Mouse (Mus musculus): Measurements from ENCODE around the gene Rtbdn. TPM values are rescaled to one million over a fixed set of nuclear protein-coding genes. Genes with fewer than 3 reads are reported as not detected.
A peak's percentile ranks its signal among the peaks of the same experiment; 100 is the strongest.
"Not testable (repeated sequence)": the region's sequence is repeated elsewhere in the genome, so short reads cannot be mapped to it uniquely, and the experiment has no call there.

The Rtbdn gene
- polyA plus RNA-seq, 1 experiment from 2014 or later: 0.15 TPM

GRCm38 (mm10) chr8:84907979-84908378, 38.8 kb upstream of the Rtbdn start:
- not testable (repeated sequence) for H3K27ac ChIP-seq (ENCODE audit: low read depth, low read length); H3K9me3 ChIP-seq (ENCODE audit: control insufficient read depth, low read length); DNase-seq (ENCODE audit: low spot score, missing footprints); H3K36me3 ChIP-seq (ENCODE audit: control insufficient read depth, insufficient read depth, low read length); H3K9ac ChIP-seq (ENCODE audit: low read length)
- Histone ChIP-seq H3K4me1 (ENCODE audit: control insufficient read depth, insufficient read depth, low read length) (peaks cover 14% of the 10 kb centered on the region), H3K4me3 (ENCODE audit: low read depth, low read length) (peak overlapping the region; percentile 40), H3K4me2 (peak overlapping the region; percentile 84), H3K27me3 (ENCODE audit: control insufficient read depth, insufficient read depth, low read length) (peaks cover 29% of the 10 kb centered on the region)
- WGBS: 28% methylated on average over 7 of the region's 7 CpGs
- peak; percentile 8; the same call in 1 of the 2 replicates for ATAC-seq (ENCODE audit: low FRiP score)

- H3K9ac ChIP-seq (ENCODE audit: low read length): peak within 1 kb of the TSS; percentile 67
- H3K4me1 ChIP-seq (ENCODE audit: control insufficient read depth, insufficient read depth, low read length): peaks cover 13% of the 10 kb centered on the region
- WGBS: under 1% methylated on average over 44 of the region's 45 CpGs
- peak within 1 kb of the TSS; percentile 40 for H3K4me3 ChIP-seq (ENCODE audit: low read depth, low read length)
- no peaks in the 10 kb centered on the region for H3K36me3 ChIP-seq (ENCODE audit: control insufficient read depth, insufficient read depth, low read length)
- H3K27ac ChIP-seq (ENCODE audit: low read depth, low read length): no peak within 1 kb of the TSS
- ATAC-seq (ENCODE audit: low FRiP score) (peak; percentile 93), DNase-seq (ENCODE audit: low spot score, missing footprints) (peak; percentile 98)
- H3K4me2 ChIP-seq: peak within 1 kb of the TSS; percentile 84
- H3K9me3 ChIP-seq (ENCODE audit: control insufficient read depth, low read length): no peaks in the 10 kb centered on the region
- H3K27me3 ChIP-seq (ENCODE audit: control insufficient read depth, insufficient read depth, low read length): peaks cover 35% of the 10 kb centered on the region
Observed at GRCm38 (mm10) chr8:84908421-84909161, 38.2 kb upstream of the Rtbdn start, which contains the start of gene Dnase2a. Gene Dnase2a, plus strand, starts transcription at chr8:84908560.

GRCm38 (mm10) chr8:84909162-84909767, 37.5 kb upstream of the Rtbdn start:
- no peaks in the 10 kb centered on the region for H3K36me3 ChIP-seq (ENCODE audit: control insufficient read depth, insufficient read depth, low read length)
- H3K9ac ChIP-seq (ENCODE audit: low read length): peak overlapping the region; percentile 67
- WGBS: 50% methylated on average over 20 of the region's 20 CpGs
- ATAC-seq (ENCODE audit: low FRiP score) (no peak), DNase-seq (ENCODE audit: low spot score, missing footprints) (no peak)
- peaks cover 42% of the 10 kb centered on the region for H3K27me3 ChIP-seq (ENCODE audit: control insufficient read depth, insufficient read depth, low read length)
- no peaks in the 10 kb centered on the region for H3K9me3 ChIP-seq (ENCODE audit: control insufficient read depth, low read length)
- peak overlapping the region; percentile 40 for H3K4me3 ChIP-seq (ENCODE audit: low read depth, low read length)
- H3K27ac ChIP-seq (ENCODE audit: low read depth, low read length): no peak overlapping the region
- peaks cover 13% of the 10 kb centered on the region for H3K4me1 ChIP-seq (ENCODE audit: control insufficient read depth, insufficient read depth, low read length)
- H3K4me2 ChIP-seq: peak overlapping the region; percentile 84

- no peaks in the 10 kb centered on the region for H3K9me3 ChIP-seq (ENCODE audit: control insufficient read depth, low read length)
- peaks cover 43% of the 10 kb centered on the region for H3K27me3 ChIP-seq (ENCODE audit: control insufficient read depth, insufficient read depth, low read length)
- no peak overlapping the region for H3K4me3 ChIP-seq (ENCODE audit: low read depth, low read length)
- 84% methylated on average over 5 of the region's 5 CpGs for WGBS
- no peak for ATAC-seq (ENCODE audit: low FRiP score)
- H3K4me1 ChIP-seq (ENCODE audit: control insufficient read depth, insufficient read depth, low read length): peaks cover 13% of the 10 kb centered on the region
- H3K27ac ChIP-seq (ENCODE audit: low read depth, low read length): no peak overlapping the region
- no peak overlapping the region for H3K9ac ChIP-seq (ENCODE audit: low read length)
- DNase-seq (ENCODE audit: low spot score, missing footprints): no peak
- H3K36me3 ChIP-seq (ENCODE audit: control insufficient read depth, insufficient read depth, low read length): no peaks in the 10 kb centered on the region
- no peak overlapping the region for H3K4me2 ChIP-seq
Observed at GRCm38 (mm10) chr8:84909949-84910348, 36.8 kb upstream of the Rtbdn start.

GRCm38 (mm10) chr8:84910551-84910950, 36.2 kb upstream of the Rtbdn start:
- Histone ChIP-seq H3K27ac (ENCODE audit: low read depth, low read length) (no peak overlapping the region), H3K27me3 (ENCODE audit: control insufficient read depth, insufficient read depth, low read length) (peaks cover 43% of the 10 kb centered on the region), H3K36me3 (ENCODE audit: control insufficient read depth, insufficient read depth, low read length) (no peaks in the 10 kb centered on the region), H3K4me3 (ENCODE audit: low read depth, low read length) (no peak overlapping the region), H3K4me1 (ENCODE audit: control insufficient read depth, insufficient read depth, low read length) (peaks cover 13% of the 10 kb centered on the region), H3K9ac (ENCODE audit: low read length) (no peak overlapping the region), H3K4me2 (no peak overlapping the region), H3K9me3 (ENCODE audit: control insufficient read depth, low read length) (no peaks in the 10 kb centered on the region)
- DNase-seq (ENCODE audit: low spot score, missing footprints): no peak
- no peak for ATAC-seq (ENCODE audit: low FRiP score)
- WGBS: 92% methylated on average over 6 of the region's 6 CpGs

- Histone ChIP-seq H3K4me2 (no peak overlapping the region), H3K9ac (ENCODE audit: low read length) (no peak overlapping the region), H3K27me3 (ENCODE audit: control insufficient read depth, insufficient read depth, low read length) (peaks cover 43% of the 10 kb centered on the region), H3K36me3 (ENCODE audit: control insufficient read depth, insufficient read depth, low read length) (no peaks in the 10 kb centered on the region), H3K4me1 (ENCODE audit: control insufficient read depth, insufficient read depth, low read length) (peaks cover 13% of the 10 kb centered on the region), H3K9me3 (ENCODE audit: control insufficient read depth, low read length) (no peaks in the 10 kb centered on the region), H3K4me3 (ENCODE audit: low read depth, low read length) (no peak overlapping the region), H3K27ac (ENCODE audit: low read depth, low read length) (no peak overlapping the region)
- ATAC-seq (ENCODE audit: low FRiP score): no peak
- DNase-seq (ENCODE audit: low spot score, missing footprints): no peak
- 81% methylated on average over 9 of the region's 9 CpGs for WGBS
Observed at GRCm38 (mm10) chr8:84911854-84912253, 34.9 kb upstream of the Rtbdn start.

GRCm38 (mm10) chr8:84912391-84912790, 34.4 kb upstream of the Rtbdn start:
- H3K9ac ChIP-seq (ENCODE audit: low read length): no peak overlapping the region
- H3K4me1 ChIP-seq (ENCODE audit: control insufficient read depth, insufficient read depth, low read length): peaks cover 13% of the 10 kb centered on the region
- 21% methylated on average over 27 of the region's 27 CpGs for WGBS
- H3K9me3 ChIP-seq (ENCODE audit: control insufficient read depth, low read length): no peaks in the 10 kb centered on the region
- no peak overlapping the region for H3K4me3 ChIP-seq (ENCODE audit: low read depth, low read length)
- H3K27me3 ChIP-seq (ENCODE audit: control insufficient read depth, insufficient read depth, low read length): peaks cover 43% of the 10 kb centered on the region
- DNase-seq (ENCODE audit: low spot score, missing footprints) (no peak), ATAC-seq (ENCODE audit: low FRiP score) (no peak)
- peak overlapping the region; percentile 44 for H3K4me2 ChIP-seq
- H3K36me3 ChIP-seq (ENCODE audit: control insufficient read depth, insufficient read depth, low read length): no peaks in the 10 kb centered on the region
- H3K27ac ChIP-seq (ENCODE audit: low read depth, low read length): no peak overlapping the region

GRCm38 (mm10) chr8:84912895-84913501, 33.8 kb upstream of the Rtbdn start:
- Histone ChIP-seq H3K4me3 (ENCODE audit: low read depth, low read length) (peak overlapping the region; percentile 28), H3K27me3 (ENCODE audit: control insufficient read depth, insufficient read depth, low read length) (peaks cover 46% of the 10 kb centered on the region), H3K9ac (ENCODE audit: low read length) (peak overlapping the region; percentile 14), H3K4me2 (peak overlapping the region; percentile 44), H3K9me3 (ENCODE audit: control insufficient read depth, low read length) (no peaks in the 10 kb centered on the region), H3K27ac (ENCODE audit: low read depth, low read length) (no peak overlapping the region), H3K36me3 (ENCODE audit: control insufficient read depth, insufficient read depth, low read length) (no peaks in the 10 kb centered on the region), H3K4me1 (ENCODE audit: control insufficient read depth, insufficient read depth, low read length) (peaks cover 13% of the 10 kb centered on the region)
- WGBS: 2% methylated on average over 55 of the region's 55 CpGs
- ATAC-seq (ENCODE audit: low FRiP score) (no peak), DNase-seq (ENCODE audit: low spot score, missing footprints) (peak; percentile 91)

GRCm38 (mm10) chr8:84913502-84913900, 33.3 kb upstream of the Rtbdn start:
- peaks cover 47% of the 10 kb centered on the region for H3K27me3 ChIP-seq (ENCODE audit: control insufficient read depth, insufficient read depth, low read length)
- peaks cover 13% of the 10 kb centered on the region for H3K4me1 ChIP-seq (ENCODE audit: control insufficient read depth, insufficient read depth, low read length)
- no peaks in the 10 kb centered on the region for H3K9me3 ChIP-seq (ENCODE audit: control insufficient read depth, low read length)
- no peak overlapping the region for H3K27ac ChIP-seq (ENCODE audit: low read depth, low read length)
- WGBS: 19% methylated on average over 9 of the region's 9 CpGs
- no peak for DNase-seq (ENCODE audit: low spot score, missing footprints)
- H3K36me3 ChIP-seq (ENCODE audit: control insufficient read depth, insufficient read depth, low read length): no peaks in the 10 kb centered on the region
- no peak for ATAC-seq (ENCODE audit: low FRiP score)
- H3K9ac ChIP-seq (ENCODE audit: low read length): peak overlapping the region; percentile 14; the same call in 1 of the 2 replicates
- peak overlapping the region; percentile 28 for H3K4me3 ChIP-seq (ENCODE audit: low read depth, low read length)
- H3K4me2 ChIP-seq: peak overlapping the region; percentile 44
